Mouse (Mus musculus): ENCODE data around the gene Gabrb2. TPM values are rescaled to one million over a fixed set of nuclear protein-coding genes. Genes with fewer than 3 reads are reported as not detected.

The Gabrb2 gene
- polyA plus RNA-seq, 1 experiment from 2014 or later = 4.0 TPM

- Histone ChIP-seq H3K36me3 (ENCODE audit: control insufficient read depth, insufficient read depth, low read length) (no peaks in the 10 kb centered on the region), H3K9me3 (ENCODE audit: control insufficient read depth, low read length) (no peaks in the 10 kb centered on the region), H3K4me1 (ENCODE audit: control insufficient read depth, insufficient read depth, low read length) (no peaks in the 10 kb centered on the region), H3K4me2 (ENCODE audit: low read depth) (no peak overlapping the region), H3K4me3 (ENCODE audit: low read depth, low read length) (no peak overlapping the region), H3K27ac (ENCODE audit: low read depth, low read length) (no peak overlapping the region), H3K27me3 (ENCODE audit: control insufficient read depth, insufficient read depth, low read length) (no peaks in the 10 kb centered on the region), H3K9ac (ENCODE audit: low read length) (no peak overlapping the region)
- WGBS = 87% methylated on average over 4 of the region's 4 CpGs
- DNase-seq (ENCODE audit: low spot score) (no peak), ATAC-seq (ENCODE audit: insufficient read depth, low FRiP score, low TSS enrichment) (no peak)
These were observed 201.6 kb downstream of the Gabrb2 start for GRCm38 (mm10) chr11:42621109-42621508.

GRCm38 (mm10) chr11:42650111-42650510, 230.6 kb downstream of the Gabrb2 start:
- H3K27ac ChIP-seq (ENCODE audit: low read depth, low read length) = no peak overlapping the region
- 37% methylated on average over 5 of the region's 5 CpGs for WGBS
- ATAC-seq (ENCODE audit: insufficient read depth, low FRiP score, low TSS enrichment) (no peak), DNase-seq (ENCODE audit: low spot score) (no peak)
- H3K27me3 ChIP-seq (ENCODE audit: control insufficient read depth, insufficient read depth, low read length) = no peaks in the 10 kb centered on the region
- no peaks in the 10 kb centered on the region for H3K36me3 ChIP-seq (ENCODE audit: control insufficient read depth, insufficient read depth, low read length)
- no peaks in the 10 kb centered on the region for H3K9me3 ChIP-seq (ENCODE audit: control insufficient read depth, low read length)
- H3K9ac ChIP-seq (ENCODE audit: low read length) = no peak overlapping the region
- H3K4me3 ChIP-seq (ENCODE audit: low read depth, low read length) = no peak overlapping the region
- no peak overlapping the region for H3K4me2 ChIP-seq (ENCODE audit: low read depth)
- no peaks in the 10 kb centered on the region for H3K4me1 ChIP-seq (ENCODE audit: control insufficient read depth, insufficient read depth, low read length)

GRCm38 (mm10) chr11:42651572-42651971, 232.0 kb downstream of the Gabrb2 start:
- H3K9me3 ChIP-seq (ENCODE audit: control insufficient read depth, low read length) = no peaks in the 10 kb centered on the region
- no peak overlapping the region for H3K27ac ChIP-seq (ENCODE audit: low read depth, low read length)
- no peak overlapping the region for H3K4me2 ChIP-seq (ENCODE audit: low read depth)
- no peak for DNase-seq (ENCODE audit: low spot score)
- no peak for ATAC-seq (ENCODE audit: insufficient read depth, low FRiP score, low TSS enrichment)
- no peak overlapping the region for H3K4me3 ChIP-seq (ENCODE audit: low read depth, low read length)
- no peaks in the 10 kb centered on the region for H3K4me1 ChIP-seq (ENCODE audit: control insufficient read depth, insufficient read depth, low read length)
- no peak overlapping the region for H3K9ac ChIP-seq (ENCODE audit: low read length)
- no peaks in the 10 kb centered on the region for H3K27me3 ChIP-seq (ENCODE audit: control insufficient read depth, insufficient read depth, low read length)
- no peaks in the 10 kb centered on the region for H3K36me3 ChIP-seq (ENCODE audit: control insufficient read depth, insufficient read depth, low read length)

- ATAC-seq (ENCODE audit: insufficient read depth, low FRiP score, low TSS enrichment) = no peak
These were observed 234.6 kb downstream of the Gabrb2 start for GRCm38 (mm10) chr11:42654189-42654588.

GRCm38 (mm10) chr11:42668657-42669056, 249.1 kb downstream of the Gabrb2 start:
- Histone ChIP-seq H3K27ac (ENCODE audit: low read depth, low read length) (no peak overlapping the region), H3K27me3 (ENCODE audit: control insufficient read depth, insufficient read depth, low read length) (no peaks in the 10 kb centered on the region), H3K9ac (ENCODE audit: low read length) (no peak overlapping the region), H3K4me3 (ENCODE audit: low read depth, low read length) (no peak overlapping the region), H3K9me3 (ENCODE audit: control insufficient read depth, low read length) (no peaks in the 10 kb centered on the region), H3K36me3 (ENCODE audit: control insufficient read depth, insufficient read depth, low read length) (no peaks in the 10 kb centered on the region), H3K4me1 (ENCODE audit: control insufficient read depth, insufficient read depth, low read length) (no peaks in the 10 kb centered on the region), H3K4me2 (ENCODE audit: low read depth) (no peak overlapping the region)
- ATAC-seq (ENCODE audit: insufficient read depth, low FRiP score, low TSS enrichment) (no peak), DNase-seq (ENCODE audit: low spot score) (no peak)
- WGBS = 84% methylated on average over 4 of the region's 4 CpGs

More at GRCm38 (mm10) chr11:42654189-42654588, 234.6 kb downstream of the Gabrb2 start:
- Histone ChIP-seq H3K27me3 (ENCODE audit: control insufficient read depth, insufficient read depth, low read length) (no peaks in the 10 kb centered on the region), H3K4me3 (ENCODE audit: low read depth, low read length) (no peak overlapping the region), H3K9me3 (ENCODE audit: control insufficient read depth, low read length) (no peaks in the 10 kb centered on the region), H3K36me3 (ENCODE audit: control insufficient read depth, insufficient read depth, low read length) (no peaks in the 10 kb centered on the region), H3K4me2 (ENCODE audit: low read depth) (no peak overlapping the region), H3K9ac (ENCODE audit: low read length) (no peak overlapping the region), H3K4me1 (ENCODE audit: control insufficient read depth, insufficient read depth, low read length) (no peaks in the 10 kb centered on the region), H3K27ac (ENCODE audit: low read depth, low read length) (no peak overlapping the region)
- no peak for DNase-seq (ENCODE audit: low spot score)
- 77% methylated on average over 3 of the region's 3 CpGs for WGBS

Other genes starting within 250 kb of the Gabrb2 start
- 0.38 and 0.73 TPM in 2 replicates for gene Gabra1, start 236.8 kb upstream of the Gabrb2 start, polyA plus RNA-seq (2014; fragmentation: Nextera tagmentation; extraction: Ambion mirVana)
- gene Gabra6, start 98.7 kb upstream of the Gabrb2 start, polyA plus RNA-seq (2014; fragmentation: Nextera tagmentation; extraction: Ambion mirVana) = not detected in 2 replicates

Measured in neural tube, embryonic 11.5 days (tissue).